Mouse (Mus musculus) hindbrain, postnatal 0 days (tissue): ENCODE measurements around the gene 1190005I06Rik. TPM values are rescaled to one million over a fixed set of nuclear protein-coding genes. Genes with fewer than 3 reads are reported as not detected.

ENCODE experiments used
- ATAC-seq: fragments of 200-750 bp; cut with Nextera tagmentation; 2 replicates; pipeline ENCODE4 v1.8.0; 2017; ENCODE audit warnings: mild to moderate bottlenecking, moderate TSS enrichment, moderate library complexity
- DNase-seq: peaks from one replicate; pipeline ENCODE4 v3.0.0-alpha.2; 2015; ENCODE audit warnings: low spot score
- H3K27ac ChIP-seq: fragments of 300-500 bp; sonication (generic); 2 replicates; pipeline ENCODE4 v1.5.1; 2014; ENCODE audit warnings: mild to moderate bottlenecking
- H3K27me3 ChIP-seq: fragments of 300-500 bp; sonication (generic); 2 replicates; pipeline ENCODE4 v1.6.1; 2014; ENCODE audit warnings: low read length, mixed read lengths; ENCODE audit not compliant: insufficient read depth
- H3K36me3 ChIP-seq: fragments of 300-500 bp; sonication (generic); 2 replicates; pipeline ENCODE4 v1.6.1; 2014; ENCODE audit warnings: low read length, mixed read lengths; ENCODE audit not compliant: insufficient read depth
- H3K4me1 ChIP-seq: fragments of 300-500 bp; sonication (generic); 2 replicates; pipeline ENCODE4 v1.6.1; 2014; ENCODE audit warnings: antibody characterized with exemption, low read length, mixed read lengths; ENCODE audit not compliant: insufficient read depth
- H3K4me2 ChIP-seq: fragments of 300-500 bp; sonication (generic); 2 replicates; pipeline ENCODE4 v1.6.1; 2014; ENCODE audit warnings: low read depth, mild to moderate bottlenecking, low read length, moderate library complexity, mixed read lengths
- H3K4me3 ChIP-seq: fragments of 300-500 bp; sonication (generic); 2 replicates; pipeline ENCODE4 v1.5.1; 2014; ENCODE audit warnings: low read length
- H3K9ac ChIP-seq: fragments of 300-500 bp; sonication (generic); replicated peaks from 2 replicates; pipeline ENCODE4 v1.6.1; 2014; ENCODE audit warnings: mild to moderate bottlenecking, low read length, moderate library complexity, mixed read lengths
- H3K9me3 ChIP-seq: fragments of 300-500 bp; sonication (generic); 2 replicates; pipeline ENCODE4 v1.6.1; 2016; ENCODE audit warnings: low read length, mixed read lengths
- CTCF ChIP-seq: IDR thresholded peaks from 2 replicates; pipeline ENCODE4 v1.5.1; 2016; ENCODE audit warnings: antibody characterized with exemption, control low read depth, low read depth
- WGBS: fragments of 180-500 bp; shearing (Covaris S2); extraction: QIAGEN DNeasy Blood & Tissue Kit; methylation state at CpG from one replicate; pipeline ENCODE4 v1.1.7; 2014; 5-methylcytosine and 5-hydroxymethylcytosine counted together
- polyA plus RNA-seq: library from polyadenylated mRNA; unstranded; fragments of >200 nt; fragmentation: Nextera tagmentation; extraction: Ambion mirVana; gene quantifications from 2 replicates; pipeline ENCODE4 v1.2.1, GENCODE M21; 2015
- total RNA-seq: library from RNA; depleted of rRNA; stranded (reverse); fragments of >200 nt; gene quantifications from 2 replicates; pipeline ENCODE4 v1.2.3, GENCODE M21; 2014

The 1190005I06Rik gene
- total and polyA plus RNA-seq, 2 experiments from 2014 or later: 20.6 to 26.5 TPM

GRCm38 (mm10) chr8:120656322-120657052 lies 9.1 kb upstream of the 1190005I06Rik start:
- ATAC-seq (no peak), DNase-seq (no peak)
- Histone ChIP-seq H3K4me3 (no peak overlapping the region), H3K4me2 (no peak overlapping the region), H3K27ac (peak overlapping the region; percentile 17), H3K4me1 (peaks cover 3% of the 10 kb centered on the region; the same call in 1 of the 2 replicates), H3K27me3 (no peaks in the 10 kb centered on the region), H3K9me3 (no peaks in the 10 kb centered on the region), H3K9ac (no peak overlapping the region), H3K36me3 (peaks cover 37% of the 10 kb centered on the region; the same call in 1 of the 2 replicates)
- no peak for TF ChIP-seq CTCF
- 71% methylated on average over 7 of the region's 7 CpGs for WGBS

- Histone ChIP-seq H3K4me2 (no peak overlapping the region), H3K9me3 (no peaks in the 10 kb centered on the region), H3K27me3 (no peaks in the 10 kb centered on the region), H3K36me3 (no peaks in the 10 kb centered on the region), H3K27ac (peak overlapping the region; percentile 58; the same call in 1 of the 2 replicates), H3K9ac (no peak overlapping the region), H3K4me1 (no peaks in the 10 kb centered on the region), H3K4me3 (no peak overlapping the region)
- peak; percentile 93 for ATAC-seq
- DNase-seq: peak; percentile 86
- TF ChIP-seq CTCF: no peak
- WGBS: 29% methylated on average over 7 of the region's 7 CpGs
Observed at GRCm38 (mm10) chr8:120644663-120645062, 2.8 kb downstream of the 1190005I06Rik start.

GRCm38 (mm10) chr8:120642031-120642662 lies 5.3 kb downstream of the 1190005I06Rik start:
- Histone ChIP-seq H3K9me3 (no peaks in the 10 kb centered on the region), H3K9ac (no peak overlapping the region), H3K36me3 (no peaks in the 10 kb centered on the region), H3K27me3 (no peaks in the 10 kb centered on the region), H3K4me1 (no peaks in the 10 kb centered on the region), H3K4me3 (no peak overlapping the region), H3K4me2 (no peak overlapping the region), H3K27ac (no peak overlapping the region)
- TF ChIP-seq CTCF: no peak
- WGBS: 80% methylated on average over 10 of the region's 10 CpGs
- DNase-seq: no peak
- no peak for ATAC-seq

- Histone ChIP-seq H3K9me3 (no peaks in the 10 kb centered on the region), H3K27me3 (no peaks in the 10 kb centered on the region), H3K4me3 (no peak overlapping the region), H3K9ac (no peak overlapping the region), H3K4me1 (no peaks in the 10 kb centered on the region), H3K4me2 (no peak overlapping the region), H3K36me3 (no peaks in the 10 kb centered on the region), H3K27ac (no peak overlapping the region)
- TF ChIP-seq CTCF: no peak
- WGBS: 36% methylated on average over 8 of the region's 8 CpGs
- ATAC-seq (no peak), DNase-seq (no peak)
Observed at GRCm38 (mm10) chr8:120641245-120641644, 6.2 kb downstream of the 1190005I06Rik start.

- H3K36me3 ChIP-seq: no peaks in the 10 kb centered on the region
- DNase-seq: peak; percentile 35
- peak overlapping the region; percentile 94 for H3K4me2 ChIP-seq
- H3K9me3 ChIP-seq: no peaks in the 10 kb centered on the region
- 1% methylated on average over 30 of the region's 42 CpGs for WGBS
- H3K4me1 ChIP-seq: no peaks in the 10 kb centered on the region
- H3K9ac ChIP-seq: peak overlapping the region; percentile 55
- ATAC-seq: peak; percentile 41; the same call in 1 of the 2 replicates
- TF ChIP-seq CTCF: no peak
- H3K4me3 ChIP-seq: peak overlapping the region; percentile 55
- no peak overlapping the region for H3K27ac ChIP-seq
- H3K27me3 ChIP-seq: no peaks in the 10 kb centered on the region
Observed at GRCm38 (mm10) chr8:120634329-120634839, 13.0 kb downstream of the 1190005I06Rik start.

GRCm38 (mm10) chr8:120633665-120634271 lies 13.7 kb downstream of the 1190005I06Rik start:
- WGBS: under 1% methylated on average over 38 of the region's 44 CpGs
- Histone ChIP-seq H3K4me2 (peak overlapping the region; percentile 94), H3K9ac (peak overlapping the region; percentile 55), H3K9me3 (no peaks in the 10 kb centered on the region), H3K27me3 (no peaks in the 10 kb centered on the region), H3K27ac (no peak overlapping the region), H3K36me3 (no peaks in the 10 kb centered on the region), H3K4me3 (peak overlapping the region; percentile 55), H3K4me1 (no peaks in the 10 kb centered on the region)
- peak; percentile 33 for ATAC-seq
- DNase-seq: peak; percentile 13
- TF ChIP-seq CTCF: no peak
